17 mouse cellular contexts compared by ENCODE assay signal in genomic region chr13:109551836-109552235, GRCm38 (mm10).
"Had no signal": no experiment of that assay in that cellular context is flagged by ENCODE, and none has a peak within 500 bp of the region (broad histone marks: within the 10 kb centered on the region; RNA-seq: fewer than 3 reads in every experiment).

No protein-coding gene starts in this region.

- H3K9me3 ChIP-seq: limb, embryonic 12.5 days; limb, embryonic 15.5 days; liver, embryonic 13.5 days; stomach, embryonic 15.5 days had no signal

- H3K27me3 ChIP-seq: limb, embryonic 12.5 days; limb, embryonic 15.5 days; liver, embryonic 13.5 days; stomach, embryonic 15.5 days had no signal

- H3K4me3 ChIP-seq: limb, embryonic 12.5 days; limb, embryonic 15.5 days; liver, embryonic 13.5 days; stomach, embryonic 15.5 days had no signal

- H3K4me1 ChIP-seq: limb, embryonic 12.5 days; limb, embryonic 15.5 days; stomach, embryonic 15.5 days had no signal

- H3K9ac ChIP-seq: limb, embryonic 12.5 days; limb, embryonic 15.5 days; liver, embryonic 13.5 days; stomach, embryonic 15.5 days had no signal

- DNase-seq: left cerebral cortex, postnatal 4 days; liver, embryonic 13.5 days; lung, adult 2 months; lung, postnatal 14 days; lung, postnatal 4 days; midbrain, embryonic 14.5 days; right cerebral cortex, adult 18-20 months; right cerebral cortex, postnatal 14 days; spleen, adult 18-20 months; thymus, postnatal 25 days had no signal

- H3K4me2 ChIP-seq: limb, embryonic 12.5 days; limb, embryonic 15.5 days; liver, embryonic 13.5 days; midbrain, embryonic 11.5 days; stomach, embryonic 15.5 days had no signal

- H3K27ac ChIP-seq: hindbrain, postnatal 0 days; limb, embryonic 12.5 days; limb, embryonic 15.5 days; liver, embryonic 13.5 days; stomach, embryonic 15.5 days had no signal

- H3K36me3 ChIP-seq: limb, embryonic 12.5 days; limb, embryonic 15.5 days; liver, embryonic 13.5 days; stomach, embryonic 15.5 days had no signal

- ATAC-seq: hindbrain, postnatal 0 days; inflammation-experienced regulatory T-cells, adult 6 months; intestine, embryonic 16.5 days had no signal
